Mouse (Mus musculus): ENCODE results near the gene Ampd2.

DNA sequence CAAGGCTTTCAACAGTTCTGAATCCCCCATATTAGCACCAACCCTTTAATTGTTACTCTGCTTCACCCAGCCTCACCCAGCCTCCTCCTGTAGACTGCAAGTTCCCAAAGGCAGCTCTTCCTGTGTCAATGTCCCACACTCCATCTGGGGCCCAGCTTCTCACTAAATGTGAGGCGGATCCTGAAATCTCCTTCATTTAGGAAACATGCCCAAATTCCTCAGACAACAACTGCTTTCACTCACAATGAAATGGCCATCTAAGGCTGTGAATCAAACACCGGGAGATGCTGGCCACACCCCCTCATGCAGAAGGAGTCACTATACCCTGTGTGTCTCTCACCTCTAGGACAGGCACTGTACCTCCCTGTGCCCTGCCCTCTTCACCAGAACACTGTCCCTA lies 3.5 kb upstream of the Ampd2 start:
- TF ChIP-seq POLR2A (IDR thresholded peaks at IDR 0.05; ENCODE audit: borderline replicate concordance, control insufficient read depth, low read depth, low read length) (no peak), CTCF (IDR thresholded peaks at IDR 0.05; ENCODE audit: control insufficient read depth, insufficient read depth, low read length) (no peak)
